Mouse (Mus musculus): ENCODE data around the gene Afg1l. TPM values are rescaled to one million over a fixed set of nuclear protein-coding genes. Genes with fewer than 3 reads are reported as not detected.

Afg1l gene
- polyA plus RNA-seq, 1 experiment from 2014 or later = 7.9 TPM

- no peak overlapping the region for H3K27ac ChIP-seq (replicated peaks)
- WGBS = 0% methylated on average over 1 of the region's 1 CpGs
- H3K4me1 ChIP-seq = no peaks in the 10 kb centered on the region
- H3K4me2 ChIP-seq (replicated peaks) = no peak overlapping the region
- H3K9me3 ChIP-seq (replicated peaks) = 0 out of 2 replicates have a peak, but pooled peaks cover 6% of the 10 kb centered on the region
- no peaks in the 10 kb centered on the region for H3K36me3 ChIP-seq
- H3K4me3 ChIP-seq (replicated peaks) = no peak overlapping the region
- H3K9ac ChIP-seq = no peak overlapping the region
- no peak for ATAC-seq (ENCODE audit: insufficient number of reproducible peaks, low FRiP score, low TSS enrichment, low read depth)
- no peaks in the 10 kb centered on the region for H3K27me3 ChIP-seq
Measured at GRCm38 (mm10) chr10:42295028-42295427, 183.3 kb downstream of the Afg1l start.

- no peaks in the 10 kb centered on the region for H3K4me1 ChIP-seq
- ATAC-seq (ENCODE audit: insufficient number of reproducible peaks, low FRiP score, low TSS enrichment, low read depth) = no peak
- H3K4me3 ChIP-seq (replicated peaks) = no peak overlapping the region
- 55% methylated on average over 2 of the region's 2 CpGs for WGBS
- no peaks in the 10 kb centered on the region for H3K27me3 ChIP-seq
- H3K9me3 ChIP-seq (replicated peaks) = 0 out of 2 replicates have a peak, but pooled peaks cover 6% of the 10 kb centered on the region
- H3K9ac ChIP-seq = no peak overlapping the region
- no peak overlapping the region for H3K4me2 ChIP-seq (replicated peaks)
- H3K36me3 ChIP-seq = no peaks in the 10 kb centered on the region
- no peak overlapping the region for H3K27ac ChIP-seq (replicated peaks)
Measured at GRCm38 (mm10) chr10:42294392-42294791, 184.0 kb downstream of the Afg1l start.

- Histone ChIP-seq H3K9ac (no peak overlapping the region), H3K27me3 (no peaks in the 10 kb centered on the region), H3K27ac (replicated peaks) (no peak overlapping the region), H3K4me3 (replicated peaks) (no peak overlapping the region), H3K4me2 (replicated peaks) (no peak overlapping the region), H3K36me3 (no peaks in the 10 kb centered on the region), H3K9me3 (replicated peaks) (0 out of 2 replicates have a peak, but pooled peaks cover 6% of the 10 kb centered on the region), H3K4me1 (no peaks in the 10 kb centered on the region)
- 56% methylated on average over 4 of the region's 4 CpGs for WGBS
- no peak for ATAC-seq (ENCODE audit: insufficient number of reproducible peaks, low FRiP score, low TSS enrichment, low read depth)
Measured at GRCm38 (mm10) chr10:42293877-42294276, 184.5 kb downstream of the Afg1l start.

DNA sequence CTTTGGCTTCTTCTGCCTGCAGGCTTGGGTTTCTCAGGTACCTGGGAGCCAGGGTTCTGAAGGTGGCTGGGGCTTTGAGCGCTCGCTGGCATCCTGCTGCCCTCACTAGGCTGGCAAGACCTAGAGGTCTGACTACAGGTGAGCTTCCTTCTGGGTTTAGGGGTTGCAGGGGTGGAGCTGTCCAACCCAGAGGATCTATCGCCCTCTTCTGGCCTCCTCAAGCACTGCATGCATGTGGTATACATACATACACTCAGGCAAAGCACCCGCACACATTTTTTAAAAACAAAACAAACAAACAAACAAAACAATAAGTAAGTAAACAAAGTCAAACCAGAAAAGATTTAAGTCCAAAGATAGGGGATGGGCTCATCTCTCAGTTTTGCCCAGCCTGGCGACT lies 187.0 kb downstream of the Afg1l start:
- 62% methylated on average over 5 of the region's 5 CpGs for WGBS
- no peak overlapping the region for H3K9ac ChIP-seq
- no peaks in the 10 kb centered on the region for H3K27me3 ChIP-seq
- no peak overlapping the region for H3K4me2 ChIP-seq (replicated peaks)
- H3K4me3 ChIP-seq (replicated peaks) = no peak overlapping the region
- no peaks in the 10 kb centered on the region for H3K36me3 ChIP-seq
- H3K9me3 ChIP-seq (replicated peaks) = no peaks in the 10 kb centered on the region
- no peaks in the 10 kb centered on the region for H3K4me1 ChIP-seq
- ATAC-seq (ENCODE audit: insufficient number of reproducible peaks, low FRiP score, low TSS enrichment, low read depth) = no peak
- no peak overlapping the region for H3K27ac ChIP-seq (replicated peaks)

DNA sequence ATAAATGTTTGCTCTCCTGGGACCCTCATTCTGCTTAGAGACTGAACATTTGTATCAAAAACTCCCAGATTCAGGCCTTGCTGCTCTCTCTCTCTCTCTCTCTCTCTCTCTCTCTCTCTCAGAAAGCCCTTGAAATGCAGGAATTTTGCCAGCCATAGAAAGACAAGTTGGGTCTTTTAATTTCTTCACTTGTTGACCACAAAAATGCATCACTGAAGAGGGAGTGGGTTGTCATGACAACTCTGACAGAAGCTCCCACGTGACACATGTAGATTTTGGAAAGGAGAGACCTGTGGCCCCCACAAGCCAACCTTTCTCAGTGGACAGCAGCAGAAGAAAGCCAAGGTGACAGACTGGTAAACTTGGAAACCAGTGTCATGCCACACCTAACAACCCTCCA lies 190.7 kb downstream of the Afg1l start:
- no peak overlapping the region for H3K9ac ChIP-seq
- H3K4me1 ChIP-seq = no peaks in the 10 kb centered on the region
- no peaks in the 10 kb centered on the region for H3K27me3 ChIP-seq
- no peak overlapping the region for H3K4me3 ChIP-seq (replicated peaks)
- no peak for ATAC-seq (ENCODE audit: insufficient number of reproducible peaks, low FRiP score, low TSS enrichment, low read depth)
- no peaks in the 10 kb centered on the region for H3K9me3 ChIP-seq (replicated peaks)
- no peak overlapping the region for H3K4me2 ChIP-seq (replicated peaks)
- 27% methylated on average over 1 of the region's 1 CpGs for WGBS
- no peak overlapping the region for H3K27ac ChIP-seq (replicated peaks)
- H3K36me3 ChIP-seq = no peaks in the 10 kb centered on the region

DNA sequence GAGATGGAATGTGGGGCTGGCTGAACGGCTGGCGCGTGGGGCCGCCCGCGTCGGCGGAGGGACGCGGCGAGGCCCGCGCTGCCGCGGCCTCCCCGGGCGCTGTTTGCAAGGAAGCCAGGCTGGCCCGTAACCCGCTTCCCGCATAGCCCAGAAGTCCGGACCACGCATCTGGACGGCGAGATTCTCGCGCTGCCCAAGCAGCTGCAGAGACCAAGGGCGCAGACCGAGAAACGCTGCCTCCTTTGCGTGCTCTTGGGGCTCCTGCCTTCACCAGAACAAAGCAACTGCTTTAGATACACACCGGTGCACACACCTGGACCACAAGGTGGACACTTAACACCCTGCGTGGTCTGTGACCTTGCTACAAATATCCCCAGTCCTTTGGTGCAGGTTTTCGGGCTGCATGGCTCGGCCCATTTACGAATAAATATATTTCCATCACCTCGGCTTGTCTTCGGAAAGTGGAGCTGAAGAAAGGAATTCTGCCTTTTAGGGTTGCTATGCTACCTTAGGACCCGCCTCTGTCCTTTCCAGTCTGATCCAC lies 200.0 kb downstream of the Afg1l start:
- Histone ChIP-seq H3K27ac (replicated peaks) (peak overlapping the region; percentile 99), H3K4me2 (replicated peaks) (peak overlapping the region; percentile 95), H3K9ac (peak overlapping the region; percentile 53), H3K4me1 (peaks cover 22% of the 10 kb centered on the region), H3K4me3 (replicated peaks) (peak overlapping the region; percentile 80), H3K9me3 (replicated peaks) (no peaks in the 10 kb centered on the region), H3K36me3 (no peaks in the 10 kb centered on the region), H3K27me3 (no peaks in the 10 kb centered on the region)
- ATAC-seq (ENCODE audit: insufficient number of reproducible peaks, low FRiP score, low TSS enrichment, low read depth) = no peak
- WGBS = 2% methylated on average over 34 of the region's 38 CpGs

GRCm38 (mm10) chr10:42277476-42278306 lies 200.7 kb downstream of the Afg1l start:
- Histone ChIP-seq H3K9ac (peak overlapping the region; percentile 85), H3K27me3 (no peaks in the 10 kb centered on the region), H3K27ac (replicated peaks) (peak overlapping the region; percentile 99), H3K4me2 (replicated peaks) (peak overlapping the region; percentile 95), H3K4me3 (replicated peaks) (peak overlapping the region; percentile 80), H3K4me1 (peaks cover 25% of the 10 kb centered on the region), H3K36me3 (no peaks in the 10 kb centered on the region), H3K9me3 (replicated peaks) (no peaks in the 10 kb centered on the region)
- ATAC-seq (ENCODE audit: insufficient number of reproducible peaks, low FRiP score, low TSS enrichment, low read depth) = peak; percentile 93
- under 1% methylated on average over 77 of the region's 78 CpGs for WGBS

GRCm38 (mm10) chr10:42276507-42277345 lies 201.6 kb downstream of the Afg1l start, which contains the start of gene Foxo3:
Gene Foxo3, minus strand, starts transcription at chr10:42276755.
- H3K9ac ChIP-seq = peak within 1 kb of the TSS; percentile 85
- ATAC-seq (ENCODE audit: insufficient number of reproducible peaks, low FRiP score, low TSS enrichment, low read depth) = peak; percentile 87
- H3K4me2 ChIP-seq (replicated peaks) = peak within 1 kb of the TSS; percentile 95
- no peaks in the 10 kb centered on the region for H3K36me3 ChIP-seq
- no peaks in the 10 kb centered on the region for H3K9me3 ChIP-seq (replicated peaks)
- under 1% methylated on average over 77 of the region's 88 CpGs for WGBS
- no peaks in the 10 kb centered on the region for H3K27me3 ChIP-seq
- peak within 1 kb of the TSS; percentile 80 for H3K4me3 ChIP-seq (replicated peaks)
- H3K27ac ChIP-seq (replicated peaks) = peak within 1 kb of the TSS; percentile 99
- peaks cover 33% of the 10 kb centered on the region for H3K4me1 ChIP-seq

DNA sequence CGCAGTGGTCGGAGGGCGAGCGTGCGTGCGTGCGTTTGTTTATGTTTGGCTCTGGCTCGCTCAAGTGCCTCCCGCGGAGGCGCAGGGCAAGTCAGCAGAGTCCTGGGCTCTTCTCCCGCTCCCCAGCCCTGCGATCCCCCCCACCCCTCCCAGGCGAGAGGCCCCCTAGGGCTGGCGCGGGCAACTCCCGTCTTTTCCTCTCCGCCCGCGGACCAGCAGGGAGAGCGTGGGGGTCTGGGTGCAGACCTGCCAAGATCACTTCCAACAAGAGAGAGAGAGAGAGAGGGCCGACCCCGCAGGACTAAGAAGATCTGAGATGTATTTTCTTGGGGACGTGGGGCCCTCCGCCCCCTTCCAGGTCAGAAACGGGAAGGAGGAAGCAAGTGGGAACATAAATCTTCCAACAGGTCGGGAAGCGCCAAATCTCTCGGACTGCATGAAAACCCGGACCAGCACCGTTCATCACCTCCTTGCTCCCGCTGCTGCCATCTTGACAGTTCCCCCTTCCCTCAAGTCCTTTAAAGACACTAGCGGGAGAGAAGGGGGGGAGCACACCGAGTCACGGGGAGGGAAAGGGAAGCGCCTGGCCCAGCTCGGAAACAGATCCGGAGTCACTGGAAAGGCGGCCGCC lies 202.4 kb downstream of the Afg1l start:
- under 1% methylated on average over 38 of the region's 40 CpGs for WGBS
- Histone ChIP-seq H3K4me2 (replicated peaks) (peak overlapping the region; percentile 95), H3K36me3 (no peaks in the 10 kb centered on the region), H3K4me3 (replicated peaks) (peak overlapping the region; percentile 80), H3K27me3 (no peaks in the 10 kb centered on the region), H3K9me3 (replicated peaks) (no peaks in the 10 kb centered on the region), H3K9ac (peak overlapping the region; percentile 85), H3K27ac (replicated peaks) (peak overlapping the region; percentile 99), H3K4me1 (peaks cover 38% of the 10 kb centered on the region)
- no peak for ATAC-seq (ENCODE audit: insufficient number of reproducible peaks, low FRiP score, low TSS enrichment, low read depth)

GRCm38 (mm10) chr10:42275401-42275870 lies 202.9 kb downstream of the Afg1l start:
- no peaks in the 10 kb centered on the region for H3K9me3 ChIP-seq (replicated peaks)
- H3K4me3 ChIP-seq (replicated peaks) = peak overlapping the region; percentile 80
- H3K9ac ChIP-seq = peak overlapping the region; percentile 85
- H3K4me2 ChIP-seq (replicated peaks) = peak overlapping the region; percentile 95
- ATAC-seq (ENCODE audit: insufficient number of reproducible peaks, low FRiP score, low TSS enrichment, low read depth) = no peak
- H3K27me3 ChIP-seq = no peaks in the 10 kb centered on the region
- H3K36me3 ChIP-seq = no peaks in the 10 kb centered on the region
- under 1% methylated on average over 50 of the region's 54 CpGs for WGBS
- H3K4me1 ChIP-seq = peaks cover 38% of the 10 kb centered on the region
- H3K27ac ChIP-seq (replicated peaks) = peak overlapping the region; percentile 99
